In the genomic region with DNA sequence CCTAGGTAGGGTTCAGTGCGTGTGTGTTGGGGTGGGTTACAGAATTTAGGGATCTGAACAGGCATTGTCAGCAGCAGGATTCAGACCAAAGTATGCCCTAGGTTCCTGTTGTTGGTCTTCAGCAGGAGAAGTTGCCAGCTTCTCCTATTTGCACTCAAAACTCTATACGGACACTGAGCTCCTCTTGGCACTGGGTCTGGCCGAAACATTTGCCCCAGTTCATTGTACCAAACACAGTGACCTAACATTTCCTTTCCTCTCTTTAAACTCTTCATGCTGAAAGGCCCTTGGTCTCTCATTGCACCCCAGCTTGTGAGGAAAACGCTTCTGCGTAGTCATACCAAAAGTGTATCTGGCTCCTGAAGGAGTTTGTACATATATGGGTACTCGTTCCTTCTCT, we compare ENCODE assay signal across 21 mouse cellular contexts. TPM values are rescaled to one million over a fixed set of nuclear protein-coding genes. Genes with fewer than 3 reads are reported as not detected.
DNase-seq lines count a peak whose midpoint lies in the region; ATAC-seq and TF ChIP-seq lines count a peak whose summit lies in the region.
"Had no signal": no experiment of that assay in that cellular context is flagged by ENCODE, and none has a peak within 500 bp of the region (broad histone marks: within the 10 kb centered on the region; RNA-seq: fewer than 3 reads in every experiment).

No protein-coding gene starts in this region.

- TF ChIP-seq EP300 in lung, postnatal 0 days (IDR thresholded peaks at IDR 0.05), result no peak

- TF ChIP-seq CTCF in lung, postnatal 0 days (IDR thresholded peaks at IDR 0.05), result no peak
- no peak for TF ChIP-seq CTCF in lung, adult 2 months (IDR thresholded peaks at IDR 0.05; ENCODE audit: insufficient read depth, low read length)

- no peak for TF ChIP-seq POLR2A in lung, adult 2 months (IDR thresholded peaks at IDR 0.05; ENCODE audit: borderline replicate concordance, extremely low read depth, low read depth, low read length)

- no peak overlapping the region for H3K4me2 ChIP-seq in lung, postnatal 0 days (replicated peaks; ENCODE audit: low read depth, low read length)
- H3K4me2 ChIP-seq in forebrain, embryonic 11.5 days (ENCODE audit: low read depth, low read length, severe bottlenecking), result no peak overlapping the region
- H3K4me2 ChIP-seq: embryonic facial prominence, embryonic 12.5 days; forebrain, embryonic 12.5 days had no signal

- no peak for ATAC-seq in lung, postnatal 0 days
- ATAC-seq in forebrain, embryonic 11.5 days (replicated peaks; ENCODE audit: low FRiP score), result no peak
- ATAC-seq: forebrain, embryonic 14.5 days; forebrain, embryonic 16.5 days had no signal

- H3K4me3 ChIP-seq in lung, postnatal 0 days (ENCODE audit: low read depth, low read length), result no peak overlapping the region
- no peak overlapping the region for H3K4me3 ChIP-seq in lung, adult 2 months (replicated peaks; ENCODE audit: extremely low read depth, low read depth, low read length)
- no peak overlapping the region for H3K4me3 ChIP-seq in brown adipose tissue, adult 24 weeks (ENCODE audit: insufficient read depth, low read depth, low read length)
- H3K4me3 ChIP-seq in forebrain, embryonic 11.5 days (ENCODE audit: low read depth, low read length), result no peak overlapping the region
- H3K4me3 ChIP-seq: embryonic facial prominence, embryonic 10.5 days; embryonic facial prominence, embryonic 12.5 days; forebrain, embryonic 12.5 days had no signal

- H3K4me1 ChIP-seq in lung, postnatal 0 days (ENCODE audit: insufficient read depth, low read depth, low read length), result peaks cover 6% of the 10 kb centered on the region
- peaks cover 14% of the 10 kb centered on the region for H3K4me1 ChIP-seq in lung, adult 2 months (ENCODE audit: control insufficient read depth, insufficient read depth, low read length)
- peaks cover 28% of the 10 kb centered on the region; the same call in 1 of the 2 replicates for H3K4me1 ChIP-seq in brown adipose tissue, adult 24 weeks (ENCODE audit: control insufficient read depth, insufficient read depth, insufficient read length, low read length)
- no peaks in the 10 kb centered on the region for H3K4me1 ChIP-seq in forebrain, embryonic 11.5 days (replicated peaks; ENCODE audit: control insufficient read depth, insufficient read depth, low read length)

- no peak overlapping the region for H3K9ac ChIP-seq in lung, postnatal 0 days (replicated peaks; ENCODE audit: low read depth)
- no peak overlapping the region for H3K9ac ChIP-seq in forebrain, embryonic 11.5 days (ENCODE audit: low read length)
- H3K9ac ChIP-seq: embryonic facial prominence, embryonic 12.5 days; forebrain, embryonic 12.5 days had no signal

- 62% methylated on average over 6 of the region's 6 CpGs for WGBS in lung, postnatal 0 days
- 62% methylated on average over 6 of the region's 6 CpGs for WGBS in lung, adult 2 months
- WGBS in forebrain, embryonic 11.5 days, result 92% methylated on average over 6 of the region's 6 CpGs

- no peaks in the 10 kb centered on the region for H3K27me3 ChIP-seq in lung, postnatal 0 days (replicated peaks; ENCODE audit: insufficient read depth, low read length)
- H3K27me3 ChIP-seq in forebrain, embryonic 11.5 days (ENCODE audit: control insufficient read depth, insufficient read depth, low read length), result no peaks in the 10 kb centered on the region
- H3K27me3 ChIP-seq: embryonic facial prominence, embryonic 12.5 days had no signal

- H3K27ac ChIP-seq in lung, postnatal 0 days (ENCODE audit: low read length), result no peak overlapping the region
- H3K27ac ChIP-seq in brown adipose tissue, adult 24 weeks (replicated peaks; ENCODE audit: low read depth, low read length), result peak overlapping the region; percentile 35; the same call in 1 of the 2 replicates
- H3K27ac ChIP-seq in forebrain, embryonic 11.5 days (ENCODE audit: low read depth, low read length), result no peak overlapping the region
- H3K27ac ChIP-seq: embryonic facial prominence, embryonic 10.5 days; embryonic facial prominence, embryonic 12.5 days; forebrain, embryonic 12.5 days had no signal

- DNase-seq in heart, adult 11 months, result peak; percentile 81
- DNase-seq in heart, adult 8-10 months (ENCODE audit: low spot score), result no peak
- DNase-seq in lung, postnatal 0 days (ENCODE audit: low spot score), result peak; percentile 35
- no peak for DNase-seq in lung, adult 2 months
- peak; percentile 70 for DNase-seq in adipocyte (ENCODE audit: low spot score)
- DNase-seq in forebrain, embryonic 11.5 days (ENCODE audit: low spot score), result no peak
- no peak for DNase-seq in adrenal gland, adult 8-10 months
- DNase-seq: adrenal gland, postnatal 10 days; adrenal gland, postnatal 25 days; cerebellum, adult 11-12 months; cerebellum, adult 2 months; cerebellum, adult 9-10 months; cerebellum, postnatal 10 days; cerebellum, postnatal 25 days had no signal

- no peaks in the 10 kb centered on the region for H3K9me3 ChIP-seq in lung, postnatal 0 days (ENCODE audit: low read length)
- no peaks in the 10 kb centered on the region for H3K9me3 ChIP-seq in forebrain, embryonic 11.5 days (ENCODE audit: control insufficient read depth, low read length)
- H3K9me3 ChIP-seq: embryonic facial prominence, embryonic 10.5 days; embryonic facial prominence, embryonic 12.5 days; forebrain, embryonic 12.5 days had no signal

- peaks cover 18% of the 10 kb centered on the region; the same call in 1 of the 2 replicates for H3K36me3 ChIP-seq in lung, postnatal 0 days (ENCODE audit: insufficient read depth, low read length)
- no peaks in the 10 kb centered on the region for H3K36me3 ChIP-seq in forebrain, embryonic 11.5 days (ENCODE audit: control insufficient read depth, insufficient read depth, low read length)
- H3K36me3 ChIP-seq: forebrain, embryonic 12.5 days had no signal

RNA-seq across cellular contexts. Expression of gene S100a10, which starts 5.1 kb away (rescaled TPM):
- 10 to 100 TPM; 50.9 to 79.4 (median 56.8) TPM for total RNA-seq in heart, adult 8-10 months (2022)
- polyA plus RNA-seq in lung, postnatal 0 days (2015; fragmentation: Nextera tagmentation; extraction: Ambion mirVana), result 395 and 447 TPM in 2 replicates
- 61.1 and 79.5 TPM in 2 replicates for polyA plus RNA-seq in lung, adult 2 months (2012; rRNA removed)
- 381 and 572 TPM in 2 replicates for polyA plus RNA-seq in brown adipose tissue, adult 24 weeks (2012; ENCODE audit: insufficient read depth, insufficient read length, missing spikeins)
- 128 and 139 TPM in 2 replicates for polyA plus RNA-seq in forebrain, embryonic 11.5 days (2014; fragmentation: Nextera tagmentation; extraction: Ambion mirVana)
- 100 to 1,000 TPM; 108 to 159 (median 130) TPM for total RNA-seq in adrenal gland, adult 8-10 months (2022)

RNA-seq across cellular contexts. Expression of gene S100a11, which starts 39.7 kb away (rescaled TPM):
- total RNA-seq in heart, adult 8-10 months (2022), result 10 to 100 TPM; 59.3 to 66.7 (median 61.4) TPM
- polyA plus RNA-seq in lung, postnatal 0 days (2015; fragmentation: Nextera tagmentation; extraction: Ambion mirVana), result 2,427 and 2,513 TPM in 2 replicates
- 232 and 357 TPM in 2 replicates for polyA plus RNA-seq in lung, adult 2 months (2012; rRNA removed)
- 790 and 869 TPM in 2 replicates for polyA plus RNA-seq in brown adipose tissue, adult 24 weeks (2012; ENCODE audit: insufficient read depth, insufficient read length, missing spikeins)
- 317 and 320 TPM in 2 replicates for polyA plus RNA-seq in forebrain, embryonic 11.5 days (2014; fragmentation: Nextera tagmentation; extraction: Ambion mirVana)
- 100 to 1,000 TPM; 161 to 194 (median 182) TPM for total RNA-seq in adrenal gland, adult 8-10 months (2022)
- total RNA-seq: MEL had no signal

Comparison
In these comparisons a context has a peak if more than half of its experiments do, and no peak if none do; other contexts are left out.
1. DNase-seq: peak in heart, adult 11 months (single experiment), lung, postnatal 0 days (single experiment) and adipocyte (single experiment); none in heart, adult 8-10 months (single experiment), lung, adult 2 months (single experiment), forebrain, embryonic 11.5 days (single experiment) and adrenal gland, adult 8-10 months (single experiment).